Mouse (Mus musculus): ENCODE measurements at regions not wholly inside any gene's neighbourhood (a gene's known extent, or its start where the extent isn't known, plus 50 kb on each side); places are given as distances from the start of the nearest gene placed in this dataset.

GRCm38 (mm10) chr2:34014868-34015639, 127.3 kb upstream of the Mvb12b start:
- TF ChIP-seq CTCF (IDR thresholded peaks at IDR 0.05; ENCODE audit: borderline replicate concordance, insufficient read depth, low read depth, low read length), result no peak
- no peak for TF ChIP-seq POLR2A (IDR thresholded peaks at IDR 0.05; ENCODE audit: borderline replicate concordance, insufficient read depth, low read length)
